Mouse (Mus musculus): ENCODE data around the gene Chil1.

GRCm38 (mm10) chr1:134168985-134169697 is 12.8 kb upstream of the Chil1 start:
- TF ChIP-seq CTCF (conservative IDR thresholded peaks at IDR 0.05 in 1 of 2, IDR thresholded peaks at IDR 0.05 in 1 of 2; ENCODE audit: low read depth in 2 of 2, low read length in 2 of 2) = no peak
- TF ChIP-seq EP300 (IDR thresholded peaks at IDR 0.05; ENCODE audit: low read length) = no peak
- TF ChIP-seq PAX5 (IDR thresholded peaks at IDR 0.05; ENCODE audit: low read length) = no peak
- TF ChIP-seq GABPA (IDR thresholded peaks at IDR 0.05; ENCODE audit: insufficient replicate concordance, low read depth, low read length) = no peak
- no peak for TF ChIP-seq ZC3H11A (IDR thresholded peaks at IDR 0.05; ENCODE audit: low read depth, low read length)
- no peak for TF ChIP-seq USF1 (IDR thresholded peaks at IDR 0.05; ENCODE audit: low read depth, low read length)
- no peak for TF ChIP-seq ZMIZ1 (IDR thresholded peaks at IDR 0.05; ENCODE audit: low read depth, low read length)
- no peak for TF ChIP-seq CHD2 (IDR thresholded peaks at IDR 0.05; ENCODE audit: low read length)
- no peak for TF ChIP-seq HCFC1 (IDR thresholded peaks at IDR 0.05; ENCODE audit: low read depth, low read length)
